Mouse (Mus musculus) gastrocnemius, postnatal 10 days (tissue): Measurements from ENCODE around the gene Tchhl1. TPM values are rescaled to one million over a fixed set of nuclear protein-coding genes. Genes with fewer than 3 reads are reported as not detected.
"Not testable (repeated sequence)": the region's sequence is repeated elsewhere in the genome, so short reads cannot be mapped to it uniquely, and the experiment has no call there.

Experiments used
- DNase-seq: peaks from one replicate; pipeline ENCODE4 v3.0.0; 2021; ENCODE audit warnings: mixed read lengths
- long read RNA-seq, 2 experiments: library from polyadenylated mRNA; stranded (forward); transcript quantifications; one replicate each; pipeline ENCODE4 v2.0.0; 2021
- total RNA-seq, 2 experiments: library from RNA; stranded (reverse); gene quantifications; 2 replicates each; pipeline ENCODE4 v1.2.3; 2021

The Tchhl1 gene
- not detected for total RNA-seq
- long read RNA-seq, experiment 1, result 0 reads
- long read RNA-seq, experiment 2, result 0 reads

- no peak for DNase-seq
Observed at GRCm38 (mm10) chr3:93468561-93468960, at the start of gene Tchhl1. TSS of gene Tchhl1 (plus strand) at chr3:93468754.

- no peak for DNase-seq
Observed at GRCm38 (mm10) chr3:93431673-93432072, 36.9 kb upstream of the Tchhl1 start.

- no peak for DNase-seq
Observed at GRCm38 (mm10) chr3:93442030-93442429, 26.5 kb upstream of the Tchhl1 start, which contains the start of gene Tchh. TSS of gene Tchh (plus strand) at chr3:93442330.

- DNase-seq, result peak; percentile 6
Observed at GRCm38 (mm10) chr3:93443501-93444101, 25.0 kb upstream of the Tchhl1 start.

- DNase-seq, result peak; percentile 54
Observed at GRCm38 (mm10) chr3:93444343-93445164, 24.0 kb upstream of the Tchhl1 start.

- DNase-seq, result peak; percentile 19
Observed at GRCm38 (mm10) chr3:93445165-93445705, 23.3 kb upstream of the Tchhl1 start.

- DNase-seq, result peak; percentile 7
Observed at GRCm38 (mm10) chr3:93446128-93446755, 22.3 kb upstream of the Tchhl1 start.

- DNase-seq, result not testable (repeated sequence)
Observed at GRCm38 (mm10) chr3:93446756-93447137, 21.8 kb upstream of the Tchhl1 start.

- DNase-seq, result peak; percentile 23
Observed at GRCm38 (mm10) chr3:93447138-93447841, 21.3 kb upstream of the Tchhl1 start.

- no peak for DNase-seq
Observed at GRCm38 (mm10) chr3:93466556-93466955, 2.0 kb upstream of the Tchhl1 start.

GRCm38 (mm10) chr3:93467130-93467529, 1.4 kb upstream of the Tchhl1 start:
- no peak for DNase-seq

- no peak for DNase-seq
Observed at GRCm38 (mm10) chr3:93469629-93470028, 1.1 kb downstream of the Tchhl1 start.

GRCm38 (mm10) chr3:93480053-93480452, 11.5 kb downstream of the Tchhl1 start:
- no peak for DNase-seq

GRCm38 (mm10) chr3:93481982-93482616, 13.5 kb downstream of the Tchhl1 start:
- no peak for DNase-seq

- DNase-seq, result no peak
Observed at GRCm38 (mm10) chr3:93485611-93486010, 17.1 kb downstream of the Tchhl1 start.

GRCm38 (mm10) chr3:93488541-93488940, 20.0 kb downstream of the Tchhl1 start:
- no peak for DNase-seq

- no peak for DNase-seq
Observed at GRCm38 (mm10) chr3:93492176-93492575, 23.6 kb downstream of the Tchhl1 start.

- DNase-seq, result peak; percentile 16
Observed at GRCm38 (mm10) chr3:93493992-93494391, 25.4 kb downstream of the Tchhl1 start.

- DNase-seq, result not testable (repeated sequence)
Observed at GRCm38 (mm10) chr3:93494774-93495173, 26.2 kb downstream of the Tchhl1 start.

- DNase-seq, result no peak
Observed at GRCm38 (mm10) chr3:93497131-93497530, 28.6 kb downstream of the Tchhl1 start.

GRCm38 (mm10) chr3:93499129-93499528, 30.6 kb downstream of the Tchhl1 start:
- DNase-seq, result no peak
